Mouse (Mus musculus) erythroid progenitor cell, adult 5-6 weeks (primary cell): ENCODE measurements around the gene Kcnmb3. TPM values are rescaled to one million over a fixed set of nuclear protein-coding genes. Genes with fewer than 3 reads are reported as not detected.
A peak's percentile ranks its signal among the peaks of the same experiment; 100 is the strongest.

Source experiments
- ATAC-seq: replicated peaks from 2 replicates; pipeline ENCODE4 v1.8.0; 2016; ENCODE audit warnings: moderate number of reproducible peaks, mild to moderate bottlenecking, moderate TSS enrichment, inconsistent platforms; ENCODE audit not compliant: poor library complexity, low FRiP score, severe bottlenecking
- total RNA-seq, 2 experiments: library from RNA; stranded (forward) in 1 of 2; stranded (reverse) in 1 of 2; fragments of 150-400 nt in 1 of 2; fragments of 186-747, 209-891 nt in 1 of 2; gene quantifications; 2 replicates each; pipeline versions ENCODE4 v1.2.3 to v1.2.4; 2015 to 2017; ENCODE audit warnings: low replicate concordance in 2 of 2

Gene Kcnmb3
- total RNA-seq (2015; ENCODE audit: low replicate concordance), result not detected in 2 replicates
- not detected in 2 replicates for total RNA-seq (2017; ENCODE audit: low replicate concordance)

DNA sequence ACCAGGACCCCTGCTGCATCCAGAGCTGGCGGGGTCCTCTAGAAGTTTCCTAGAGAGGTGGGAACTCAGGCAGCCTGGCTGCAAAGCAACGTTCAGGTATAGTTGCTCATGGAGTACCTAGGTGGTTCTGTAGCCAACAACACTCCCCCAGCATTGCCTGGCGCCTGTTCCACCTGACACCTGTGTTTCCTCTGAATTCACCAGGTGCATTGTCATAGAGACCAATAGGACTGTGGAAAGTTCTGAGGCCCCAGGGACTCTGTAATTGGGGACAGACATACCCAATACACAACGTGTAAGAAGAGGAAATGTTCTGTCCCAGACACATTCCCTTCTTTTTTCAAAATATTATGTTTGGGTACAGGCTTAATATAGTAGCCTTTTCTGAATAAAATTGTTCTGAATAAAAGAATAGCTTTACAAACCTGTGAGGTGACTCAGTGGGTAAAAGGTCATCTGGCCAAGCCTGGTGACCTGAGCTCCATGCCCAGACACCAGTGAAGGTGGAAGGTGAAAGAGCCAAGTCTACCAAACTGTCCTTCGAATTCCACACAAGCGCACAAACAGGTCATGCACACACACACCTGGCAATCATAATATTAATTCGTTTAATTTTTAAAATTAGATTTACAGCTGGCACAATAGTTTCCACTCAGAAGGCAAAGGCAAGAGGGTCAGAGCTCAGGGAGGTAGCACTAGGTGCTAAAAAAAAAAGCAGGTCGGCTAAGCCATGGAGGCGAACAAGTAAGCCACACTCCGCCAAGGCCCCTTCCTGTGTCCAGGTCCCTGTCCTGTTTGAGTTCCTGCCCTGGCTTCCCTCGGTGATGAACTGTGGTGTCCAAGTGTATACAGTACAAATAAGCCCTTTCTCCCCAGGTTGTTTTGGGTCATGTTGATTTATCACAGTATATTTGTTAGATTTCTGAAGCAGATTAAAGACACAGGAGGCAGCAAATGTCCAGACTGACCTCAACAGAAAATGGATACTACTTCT is at the start of gene Kcnmb3:
Gene Kcnmb3 (minus strand): TSS at position 135 of the 994 bp plus-strand sequence.
- ATAC-seq, result no peak

GRCm38 (mm10) chr3:32538091-32538490 is 46.1 kb upstream of the Kcnmb3 start:
- ATAC-seq, result no peak

DNA sequence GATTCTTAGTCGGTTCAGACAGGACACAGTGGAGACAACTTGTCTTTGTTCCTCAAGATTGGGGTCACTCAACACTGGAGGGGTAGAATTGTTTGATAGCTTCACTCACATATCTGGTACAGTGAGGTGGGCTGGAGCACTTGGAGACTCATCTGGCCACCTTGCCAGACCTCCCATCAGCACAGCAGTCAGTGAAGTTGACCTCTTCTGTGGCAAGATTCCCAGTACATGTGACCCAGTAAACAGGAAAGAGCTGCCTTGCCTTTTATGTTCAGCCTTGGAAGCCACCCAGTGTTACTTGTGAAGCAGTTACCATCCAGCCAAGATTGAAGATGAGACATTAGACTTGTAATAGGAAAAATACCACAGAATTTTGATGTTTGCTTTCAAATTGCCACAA is 45.5 kb upstream of the Kcnmb3 start:
- no peak for ATAC-seq

- 0 out of 2 replicates have a peak, but pooled peaks have one; percentile 54 for ATAC-seq
These were observed 43.7 kb upstream of the Kcnmb3 start for GRCm38 (mm10) chr3:32535692-32536091.

DNA sequence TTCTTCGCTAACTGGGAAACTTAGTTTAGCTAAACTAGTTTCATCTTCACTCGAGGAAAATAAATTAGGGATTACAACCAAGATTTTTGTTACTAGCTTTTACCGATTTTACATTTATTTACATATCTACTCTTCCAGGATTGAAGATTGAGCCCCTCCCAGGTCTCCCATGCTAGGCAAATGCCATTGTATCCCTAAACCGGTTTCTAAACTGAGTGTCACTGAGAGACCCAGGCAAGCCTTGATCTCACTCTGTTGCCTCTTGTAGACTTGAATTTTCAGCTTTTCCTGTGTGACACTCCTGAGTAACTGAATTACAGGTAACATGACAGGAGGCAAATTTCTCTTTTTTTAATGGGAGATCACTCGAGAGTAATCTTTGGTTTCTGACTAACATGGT is 38.0 kb upstream of the Kcnmb3 start:
- no peak for ATAC-seq

DNA sequence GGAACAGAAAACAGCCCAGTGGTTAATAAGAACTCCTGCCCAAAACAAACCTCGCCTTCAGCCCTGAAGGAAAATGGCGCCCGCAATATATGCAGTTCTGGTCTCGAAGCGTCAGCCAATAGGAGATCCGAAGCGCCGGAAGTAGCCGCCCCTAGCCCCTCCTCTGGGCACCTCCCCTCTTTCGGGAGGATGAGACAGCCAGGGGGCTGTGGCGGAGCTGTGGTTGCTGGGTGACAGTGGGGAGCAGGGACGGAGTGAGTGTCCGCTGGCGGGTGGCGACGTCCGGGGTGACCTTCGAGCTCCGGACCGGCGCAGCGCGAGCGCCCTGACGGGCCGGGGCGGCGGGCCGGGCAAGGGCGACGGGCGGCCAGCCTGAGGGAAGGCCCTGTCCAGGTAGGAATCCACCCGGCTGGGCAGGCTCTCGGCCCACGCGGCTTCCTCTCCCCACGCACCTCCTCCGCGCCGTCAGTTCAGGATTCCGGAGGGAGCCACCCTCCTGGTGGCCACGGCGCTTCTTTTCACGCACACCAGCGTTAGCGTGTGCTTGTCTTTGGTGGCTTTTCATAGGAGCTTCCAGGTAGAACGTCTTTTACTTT is 37.4 kb upstream of the Kcnmb3 start, which contains the start of gene Mfn1:
Gene Mfn1 (plus strand): TSS at position 163 of the 596 bp plus-strand sequence.
- peak; percentile 98 for ATAC-seq

DNA sequence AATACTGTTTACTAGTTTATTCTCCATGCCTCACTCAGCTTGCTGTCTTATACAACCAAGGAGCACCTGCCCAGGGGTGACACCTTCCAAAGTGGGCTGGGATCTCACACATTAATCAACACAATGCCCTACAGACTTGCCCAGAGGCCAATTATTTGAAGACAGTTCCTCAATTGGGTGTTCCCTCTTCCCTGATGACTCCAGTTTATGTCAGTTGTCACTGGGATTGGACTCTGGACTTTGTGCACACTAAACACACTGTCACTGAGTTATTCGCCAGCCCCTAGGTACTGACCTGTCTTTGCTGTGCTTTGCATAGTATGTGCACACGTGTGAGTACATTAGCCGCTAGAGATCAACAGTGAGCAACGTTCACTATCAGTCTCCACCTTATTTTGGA is 35.1 kb upstream of the Kcnmb3 start:
- no peak for ATAC-seq

DNA sequence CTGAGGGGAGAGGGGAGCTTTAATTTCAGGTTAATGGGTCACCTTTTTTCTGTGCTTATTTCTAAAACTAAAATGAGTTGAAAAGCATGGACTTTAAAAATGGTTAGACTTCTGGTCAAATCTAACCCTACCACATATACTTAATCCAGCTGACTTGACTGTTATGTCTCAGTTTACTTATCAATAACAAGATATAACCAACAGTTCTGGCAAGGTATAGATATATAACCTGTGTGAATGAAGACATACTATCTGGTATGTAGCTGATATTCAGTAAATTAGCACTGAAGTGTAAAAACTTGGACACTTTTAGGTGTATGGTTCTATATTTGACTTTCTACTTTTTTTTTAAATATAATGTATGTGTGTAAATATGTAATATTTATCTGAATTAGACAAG is 21.5 kb upstream of the Kcnmb3 start:
- ATAC-seq, result no peak

DNA sequence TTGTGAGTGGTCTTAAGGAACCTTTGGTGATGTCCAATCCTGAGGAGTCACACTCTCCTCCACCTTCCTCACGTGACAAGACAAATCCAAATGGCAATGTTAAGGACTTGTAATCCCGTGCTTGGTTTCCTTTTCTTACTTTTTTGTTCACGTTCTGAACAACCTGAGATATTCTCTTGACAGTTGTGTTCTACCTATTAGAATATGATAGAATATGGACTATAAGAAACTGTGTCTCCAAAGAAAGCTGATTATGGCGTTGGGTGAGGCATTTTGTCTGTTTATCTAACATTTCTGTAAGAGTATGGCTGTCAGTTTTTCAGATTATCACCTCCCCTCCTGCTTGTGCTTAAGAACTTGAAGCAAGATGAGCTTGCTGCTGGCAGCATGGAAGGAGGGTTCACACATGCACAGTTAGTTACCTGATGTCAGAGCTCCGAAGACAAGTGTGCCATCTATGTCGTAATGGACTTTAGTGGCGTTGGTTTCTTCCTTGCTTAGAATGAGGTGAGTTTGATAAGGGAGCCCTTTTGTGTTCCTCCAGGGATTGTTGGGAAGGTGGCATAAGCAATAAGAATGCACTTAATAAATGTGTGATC is 20.8 kb upstream of the Kcnmb3 start:
- no peak for ATAC-seq

GRCm38 (mm10) chr3:32511191-32511550 is 19.1 kb upstream of the Kcnmb3 start:
- no peak for ATAC-seq

- peak; percentile 82 for ATAC-seq
These were observed 18.6 kb upstream of the Kcnmb3 start for GRCm38 (mm10) chr3:32510375-32511190.

DNA sequence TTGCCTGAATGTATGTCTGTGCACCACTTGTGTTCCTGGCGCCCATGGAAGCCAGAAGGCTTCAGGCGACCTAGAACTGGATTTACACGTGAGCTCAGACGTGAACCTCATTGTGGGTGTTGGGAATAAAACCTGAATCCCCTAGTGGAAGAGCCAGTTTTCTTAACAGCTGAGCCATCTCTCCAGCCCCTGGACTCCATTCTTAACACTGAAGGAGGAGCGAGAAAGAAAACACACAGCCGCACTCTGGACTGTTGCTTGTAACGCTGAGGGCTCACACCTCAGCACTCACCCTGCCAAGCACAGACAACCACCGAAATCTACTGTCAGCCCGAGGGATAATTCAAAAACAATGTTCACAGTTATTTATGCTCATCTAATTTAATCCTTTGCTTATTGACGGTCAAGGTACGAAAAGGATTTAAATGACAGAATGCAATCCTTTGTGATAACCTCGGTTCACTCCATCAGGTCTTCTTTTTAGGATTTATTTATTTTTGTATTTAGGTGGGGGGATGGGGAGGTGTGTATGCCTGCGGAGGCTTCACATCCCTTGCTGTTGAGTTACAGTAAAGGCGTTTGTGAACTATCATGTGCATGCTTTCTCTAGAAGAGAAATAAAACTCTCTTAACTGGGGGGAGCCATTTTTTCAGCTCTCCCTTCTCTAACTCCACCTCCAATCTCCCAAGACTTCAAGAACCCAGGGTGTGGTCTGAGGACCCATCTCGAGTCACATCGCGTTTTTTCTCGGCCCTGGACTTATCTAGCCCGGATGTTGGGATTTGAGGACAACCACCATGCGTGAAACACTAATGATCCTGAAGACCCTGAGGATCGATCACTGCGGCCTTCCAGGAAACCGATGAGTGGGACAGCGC is 17.7 kb upstream of the Kcnmb3 start, which contains the start of gene Zfp639:
Gene Zfp639 (plus strand): TSS at position 764 of the 879 bp plus-strand sequence.
- peak; percentile 48; the same call in 1 of the 2 replicates for ATAC-seq

GRCm38 (mm10) chr3:32508666-32509324 is 16.8 kb upstream of the Kcnmb3 start:
- ATAC-seq, result no peak

DNA sequence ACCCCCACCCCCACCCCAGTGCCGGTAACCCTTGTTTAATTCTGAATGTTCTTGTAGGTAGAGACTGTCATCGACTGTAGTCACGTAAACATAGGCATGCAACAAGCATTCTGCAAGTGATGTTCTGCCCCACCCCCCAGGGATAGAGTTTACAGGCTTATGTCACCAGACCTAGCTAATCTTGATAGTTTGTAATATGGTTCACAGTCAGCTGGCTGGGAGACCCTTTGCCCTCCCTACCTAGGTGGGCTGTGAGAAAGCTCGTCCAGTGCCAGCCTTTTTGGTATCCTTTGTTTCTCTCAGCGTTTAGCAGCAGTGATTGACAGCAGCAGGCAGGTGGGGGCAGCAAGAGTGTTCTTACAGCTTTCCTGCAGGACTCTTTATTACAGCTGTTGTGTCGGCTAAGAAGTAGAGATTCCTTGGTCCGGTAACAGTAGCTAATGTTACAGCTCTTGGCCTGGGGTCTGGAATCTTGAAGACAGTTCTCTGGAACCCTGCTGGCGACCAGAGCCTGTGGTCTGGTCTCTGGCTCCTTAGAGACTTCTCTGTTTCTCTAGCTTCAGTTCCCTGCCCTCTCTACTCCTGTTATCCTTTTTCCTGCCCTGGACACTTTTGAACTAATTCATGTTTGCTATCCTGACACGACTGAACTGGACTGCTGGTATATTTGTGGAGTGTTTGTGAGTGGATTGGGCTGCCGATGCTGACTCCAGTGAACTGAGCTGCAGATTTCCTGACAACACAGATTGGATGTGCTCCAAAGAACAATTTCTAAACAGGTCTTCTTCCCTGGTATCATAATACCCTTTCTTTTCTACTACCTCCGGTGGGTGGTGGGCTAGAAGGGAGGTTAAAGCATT is 14.6 kb upstream of the Kcnmb3 start:
- ATAC-seq, result no peak

- ATAC-seq, result no peak
These were observed 13.8 kb upstream of the Kcnmb3 start for GRCm38 (mm10) chr3:32505841-32506240.

- no peak for ATAC-seq
These were observed 8.3 kb upstream of the Kcnmb3 start for GRCm38 (mm10) chr3:32500346-32500745.

- ATAC-seq, result no peak
These were observed 4.7 kb upstream of the Kcnmb3 start for GRCm38 (mm10) chr3:32496711-32497070.
